Mouse (Mus musculus) embryo, embryonic 11 days (tissue): ENCODE measurements around the gene Peak1.

Source experiments
- DNase-seq: peaks from one replicate; pipeline ENCODE4 v3.0.0-alpha.2; 2015

Gene Peak1

DNA sequence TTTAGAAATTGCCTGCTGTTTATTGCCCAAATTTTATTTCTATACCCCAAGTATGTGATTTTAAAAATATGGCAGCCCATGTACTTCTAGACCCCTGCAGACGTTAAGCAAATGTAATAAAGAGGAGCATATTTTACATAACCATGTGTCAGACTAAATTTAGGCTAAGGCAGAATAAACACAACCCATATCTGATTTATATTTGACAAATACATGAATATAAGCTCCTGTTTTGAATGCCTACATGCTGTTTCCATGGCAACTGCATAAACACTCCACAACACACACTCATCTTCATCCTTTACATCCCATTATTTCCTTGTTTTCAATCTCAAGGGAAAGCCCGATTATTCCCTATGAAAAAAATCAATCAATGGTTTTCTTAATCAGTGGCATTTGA lies 108.8 kb downstream of the Peak1 start:
- no peak for DNase-seq

GRCm38 (mm10) chr9:56304526-56304925 lies 113.3 kb downstream of the Peak1 start:
- DNase-seq: no peak

- DNase-seq: peak; percentile 30
Observed at GRCm38 (mm10) chr9:56302921-56303465, 114.9 kb downstream of the Peak1 start.

- DNase-seq: no peak
Observed at GRCm38 (mm10) chr9:56290019-56290418, 127.8 kb downstream of the Peak1 start.

GRCm38 (mm10) chr9:56282481-56282880 lies 135.4 kb downstream of the Peak1 start:
- DNase-seq: no peak

GRCm38 (mm10) chr9:56273576-56273975 lies 144.3 kb downstream of the Peak1 start:
- DNase-seq: no peak

DNA sequence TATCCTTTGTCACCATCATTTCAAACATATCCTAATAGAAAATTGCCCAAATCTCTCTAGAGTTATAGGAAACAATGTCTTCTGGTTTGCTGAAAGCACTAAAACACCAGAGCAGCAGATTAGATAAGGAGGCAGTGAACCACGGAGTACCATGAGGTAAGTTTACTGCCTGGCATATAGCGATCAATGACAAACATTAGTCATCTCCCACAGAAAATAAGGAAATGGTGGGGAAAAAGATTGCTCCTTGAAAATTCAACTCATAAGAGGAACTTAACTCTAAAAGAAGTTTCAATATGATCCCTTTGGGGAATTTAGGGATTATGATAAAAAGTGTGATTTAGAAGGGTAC lies 145.6 kb downstream of the Peak1 start:
- DNase-seq: no peak

DNA sequence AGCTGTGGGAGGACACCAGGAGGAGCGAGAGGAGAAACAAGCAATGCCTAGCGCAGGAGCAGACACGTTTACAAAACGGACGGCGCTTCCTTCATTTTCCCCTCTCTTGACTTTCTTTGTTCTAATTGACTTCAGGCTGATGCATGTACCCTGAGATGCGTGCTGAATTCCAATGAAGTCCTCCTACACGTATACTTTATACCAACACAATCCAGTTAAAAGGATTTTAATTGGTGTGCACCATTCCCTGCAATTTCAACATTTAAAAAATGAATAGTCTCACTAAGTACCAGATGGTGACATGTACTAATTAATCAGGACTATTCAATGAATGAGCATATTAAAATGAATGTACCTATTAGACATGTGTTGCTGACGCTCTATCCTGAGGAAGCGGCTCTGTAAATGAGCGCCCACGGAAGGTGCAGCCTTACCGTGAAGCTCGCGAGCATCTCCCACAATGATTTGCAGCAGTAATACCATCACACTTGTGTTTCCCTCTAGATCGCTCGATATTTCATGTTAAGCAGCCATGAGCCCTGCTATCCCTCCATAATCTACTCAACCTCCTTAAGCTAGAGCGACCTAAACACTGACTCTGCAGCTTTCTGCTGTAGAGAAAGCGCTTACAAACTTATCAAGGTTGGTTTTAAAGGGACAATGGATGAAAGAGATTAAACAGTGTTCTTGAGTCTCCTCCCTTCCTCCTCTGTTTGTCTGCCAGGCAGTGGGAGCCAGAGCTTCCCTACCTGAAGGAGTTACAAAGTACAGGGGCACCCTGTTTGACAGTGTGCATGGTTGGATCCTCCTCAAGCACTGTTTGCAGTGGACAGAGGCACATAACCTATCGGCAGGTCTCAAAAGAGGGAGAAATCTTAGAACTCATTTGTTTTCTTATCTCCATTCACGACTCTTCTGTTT lies 146.3 kb downstream of the Peak1 start:
- no peak for DNase-seq

- no peak for DNase-seq
Observed at GRCm38 (mm10) chr9:56269101-56269500, 148.8 kb downstream of the Peak1 start.

GRCm38 (mm10) chr9:56266200-56266815 lies 151.6 kb downstream of the Peak1 start:
- no peak for DNase-seq

DNA sequence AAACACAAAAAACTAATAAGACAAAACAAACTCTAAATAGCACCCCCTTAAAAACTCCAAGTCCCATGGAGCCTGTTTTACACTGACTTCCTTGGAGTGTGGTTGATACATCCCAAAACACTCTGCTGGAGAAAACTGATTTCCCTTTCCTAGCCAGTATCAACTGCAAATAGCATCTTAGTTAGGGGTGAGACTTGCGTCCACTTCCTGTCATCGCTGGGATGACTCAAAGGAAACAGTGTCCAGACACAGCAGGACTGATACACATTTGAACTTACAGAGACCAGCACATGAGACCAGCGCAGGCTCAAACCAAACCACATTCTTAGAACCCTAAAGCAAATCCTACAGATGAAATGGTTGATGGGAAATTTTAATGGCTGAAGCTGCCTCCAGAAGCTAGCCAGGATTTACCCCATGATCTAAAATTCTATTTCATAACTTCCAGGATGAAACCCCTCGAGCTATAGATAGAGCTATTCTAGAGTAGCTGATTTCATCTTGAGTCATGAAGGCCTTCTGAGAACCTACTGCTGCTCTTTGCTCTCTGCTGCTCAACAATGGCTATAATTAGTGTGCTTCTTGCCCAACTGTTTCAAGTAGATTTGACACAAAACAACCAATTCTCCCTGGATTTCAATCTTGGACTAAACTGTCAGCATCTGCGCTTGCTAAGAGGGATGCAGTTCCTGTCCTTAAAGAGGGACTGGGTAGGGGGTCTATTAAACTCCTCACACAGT lies 152.2 kb downstream of the Peak1 start:
- no peak for DNase-seq

DNA sequence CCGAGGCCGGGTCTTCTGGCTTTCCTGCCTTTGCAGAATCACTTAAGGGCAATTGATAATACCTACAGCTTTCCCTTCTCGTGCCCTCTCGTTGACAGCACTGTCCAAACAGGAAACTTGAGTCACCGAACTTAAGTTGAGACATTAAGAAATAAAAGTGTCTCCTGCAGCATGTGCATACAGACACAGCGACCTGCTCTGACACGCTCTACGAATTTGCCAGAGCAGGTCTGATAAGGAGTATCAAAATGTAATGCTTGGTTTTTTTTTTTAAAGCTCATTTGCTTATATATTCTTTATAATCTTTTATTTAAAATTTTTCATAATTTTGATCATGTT lies 152.9 kb downstream of the Peak1 start:
- DNase-seq: peak; percentile 12

- DNase-seq: peak; percentile 65
Observed at GRCm38 (mm10) chr9:56264308-56265021, 153.4 kb downstream of the Peak1 start.

- no peak for DNase-seq
Observed at GRCm38 (mm10) chr9:56263055-56263454, 154.8 kb downstream of the Peak1 start.

GRCm38 (mm10) chr9:56260495-56261136 lies 157.3 kb downstream of the Peak1 start:
- no peak for DNase-seq

- no peak for DNase-seq
Observed at GRCm38 (mm10) chr9:56259790-56260494, 157.9 kb downstream of the Peak1 start.

- DNase-seq: no peak
Observed at GRCm38 (mm10) chr9:56258261-56258790, 159.5 kb downstream of the Peak1 start.

GRCm38 (mm10) chr9:56257227-56258000 lies 160.5 kb downstream of the Peak1 start:
- no peak for DNase-seq

DNA sequence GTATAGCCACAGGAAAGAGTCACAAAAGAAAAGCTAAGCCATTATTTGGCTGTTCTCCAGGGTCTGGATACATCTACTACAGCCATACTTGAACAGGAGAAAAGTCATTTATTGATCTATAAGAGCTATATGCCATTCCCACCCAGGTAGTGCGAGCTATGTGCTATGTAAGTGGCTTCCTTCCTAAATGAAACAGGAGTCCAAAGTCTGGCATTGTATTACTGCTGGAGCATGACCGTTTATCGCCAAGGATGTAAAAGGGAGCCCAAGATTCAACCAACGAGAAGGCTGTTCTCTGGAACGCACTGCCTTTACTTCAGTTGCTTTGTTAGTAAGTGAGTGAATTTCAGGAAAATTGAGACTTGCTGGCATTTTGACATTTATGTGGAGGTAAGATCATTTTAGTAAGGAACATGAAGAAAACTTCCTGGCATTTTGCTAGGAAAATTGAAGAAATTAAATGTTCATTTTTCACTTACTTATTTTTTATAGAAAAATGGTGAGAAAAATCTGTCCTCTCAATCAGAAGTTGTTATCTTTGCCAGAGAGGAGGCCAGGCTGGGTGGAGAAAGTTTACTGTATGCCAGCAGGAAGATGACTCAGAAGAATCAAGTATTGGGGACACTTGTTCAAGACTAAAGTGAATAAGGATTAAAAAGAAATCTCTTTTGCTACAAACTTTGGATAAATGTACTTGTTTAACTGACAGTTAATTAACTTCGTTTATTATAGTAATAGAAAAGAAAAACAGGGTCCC lies 162.0 kb downstream of the Peak1 start:
- no peak for DNase-seq

DNA sequence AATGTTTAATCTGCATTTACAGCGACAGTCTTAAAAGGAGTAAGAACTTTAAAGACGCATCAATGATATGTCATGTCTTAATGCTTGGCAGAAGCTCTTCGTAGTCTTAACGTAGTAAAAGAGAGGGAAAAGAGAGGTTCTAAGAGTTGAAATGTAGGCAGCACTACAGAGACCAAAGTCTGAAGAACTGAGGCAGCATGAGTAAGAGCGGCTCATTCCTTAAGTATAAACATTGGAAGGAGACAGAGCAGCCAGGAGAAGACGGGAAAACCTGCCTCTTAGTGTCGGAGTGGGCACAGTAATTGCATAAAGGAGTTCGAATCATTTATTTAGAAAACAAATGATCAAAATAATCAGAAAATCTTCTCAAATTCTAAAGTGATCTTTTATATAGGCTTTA lies 173.5 kb downstream of the Peak1 start:
- no peak for DNase-seq
